Mouse (Mus musculus) heart, postnatal 0 days (tissue): ENCODE measurements around the gene Fndc8. TPM values are rescaled to one million over a fixed set of nuclear protein-coding genes. Genes with fewer than 3 reads are reported as not detected.
A peak's percentile ranks its signal among the peaks of the same experiment; 100 is the strongest.

Experiments used
- ATAC-seq: fragments of 200-750 bp; cut with Nextera tagmentation; 2 replicates; pipeline ENCODE4 v1.8.0; 2017; ENCODE audit warnings: low read depth, moderate number of reproducible peaks, moderate library complexity; ENCODE audit not compliant: insufficient read depth
- DNase-seq: peaks from one replicate; pipeline ENCODE4 v3.0.0-alpha.2; 2016; ENCODE audit warnings: low spot score
- H3K27ac ChIP-seq: fragments of 300-500 bp; sonication (generic); 2 replicates; pipeline ENCODE4 v1.5.1; 2014; ENCODE audit warnings: low read depth, mild to moderate bottlenecking
- H3K27me3 ChIP-seq: fragments of 300-500 bp; sonication (generic); 2 replicates; pipeline ENCODE4 v1.6.1; 2014; ENCODE audit warnings: low read length, mixed read lengths; ENCODE audit not compliant: control insufficient read depth, insufficient read depth
- H3K36me3 ChIP-seq: fragments of 300-500 bp; sonication (generic); replicated peaks from 2 replicates; pipeline ENCODE4 v1.6.1; 2014; ENCODE audit warnings: low read length, mixed read lengths; ENCODE audit not compliant: control insufficient read depth, insufficient read depth
- H3K4me1 ChIP-seq: fragments of 300-500 bp; sonication (generic); 2 replicates; pipeline ENCODE4 v1.6.1; 2014; ENCODE audit warnings: antibody characterized with exemption; ENCODE audit not compliant: control insufficient read depth, insufficient read depth
- H3K4me2 ChIP-seq: fragments of 300-500 bp; sonication (generic); 2 replicates; pipeline ENCODE4 v1.6.1; 2014; ENCODE audit warnings: low read depth, mild to moderate bottlenecking, low read length, moderate library complexity
- H3K4me3 ChIP-seq: fragments of 300-500 bp; sonication (generic); 2 replicates; pipeline ENCODE4 v1.5.1; 2014; ENCODE audit warnings: low read depth, low read length
- H3K9ac ChIP-seq: fragments of 300-500 bp; sonication (generic); replicated peaks from 2 replicates; pipeline ENCODE4 v1.6.1; 2014; ENCODE audit warnings: low read depth, low read length, mixed read lengths
- H3K9me3 ChIP-seq: fragments of 300-500 bp; sonication (generic); replicated peaks from 2 replicates; pipeline ENCODE4 v1.6.1; 2016; ENCODE audit warnings: low read length; ENCODE audit not compliant: control insufficient read depth
- CTCF ChIP-seq: IDR thresholded peaks from 2 replicates; pipeline ENCODE4 v1.5.1; 2016; ENCODE audit warnings: antibody characterized with exemption, control low read depth, low read depth
- EP300 ChIP-seq: IDR thresholded peaks from 2 replicates; pipeline ENCODE4 v1.6.1; 2016; ENCODE audit warnings: antibody characterized with exemption, low read depth
- WGBS: fragments of 180-500 bp; shearing (Covaris S2); extraction: QIAGEN DNeasy Blood & Tissue Kit; methylation state at CpG from one replicate; pipeline ENCODE4 v1.1.7; 2014; 5-methylcytosine and 5-hydroxymethylcytosine counted together
- polyA plus RNA-seq: library from polyadenylated mRNA; unstranded; fragments of >200 nt; fragmentation: Nextera tagmentation; extraction: Ambion mirVana; gene quantifications from 2 replicates; pipeline ENCODE4 v1.2.1, GENCODE M21; 2015
- total RNA-seq: library from RNA; depleted of rRNA; stranded (reverse); fragments of >200 nt; gene quantifications from 2 replicates; pipeline ENCODE4 v1.2.3, GENCODE M21; 2014; ENCODE audit warnings: low replicate concordance; rRNA removed

Gene Fndc8
- total RNA-seq: not detected in 2 replicates
- 0.10 and 0.12 TPM in 2 replicates for polyA plus RNA-seq

DNA sequence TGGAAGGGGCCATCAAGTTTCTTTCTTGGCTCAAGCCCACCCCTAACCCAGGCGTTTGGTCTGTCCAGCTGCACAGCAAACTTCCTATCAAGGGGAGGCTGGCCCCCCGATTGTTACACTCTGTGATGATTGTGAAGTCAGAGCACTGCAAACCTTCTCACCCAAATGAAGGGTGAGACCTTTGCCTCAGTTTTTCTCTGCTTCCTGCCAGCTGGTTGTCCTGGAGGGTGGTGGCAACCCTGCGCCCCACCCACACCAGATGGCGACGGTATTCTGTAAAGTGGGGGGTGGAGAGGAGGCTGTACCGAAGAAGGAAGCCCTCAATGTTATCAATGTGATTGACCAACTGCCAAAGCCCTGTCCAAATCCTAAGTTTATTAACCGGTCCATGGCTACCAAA, at the start of gene Fndc8:
Fndc8 (plus strand) TSS at position 189 of the 400 bp plus-strand sequence.
- ATAC-seq (no peak), DNase-seq (no peak)
- no peak for TF ChIP-seq EP300
- no peaks in the 10 kb centered on the region for H3K9me3 ChIP-seq
- H3K36me3 ChIP-seq: no peaks in the 10 kb centered on the region
- H3K4me3 ChIP-seq: no peak within 1 kb of the TSS
- no peak within 1 kb of the TSS for H3K27ac ChIP-seq
- H3K4me2 ChIP-seq: no peak within 1 kb of the TSS
- WGBS: 32% methylated on average over 7 of the region's 7 CpGs
- H3K9ac ChIP-seq: no peak within 1 kb of the TSS
- peaks cover 11% of the 10 kb centered on the region; the same call in 1 of the 2 replicates for H3K4me1 ChIP-seq
- no peaks in the 10 kb centered on the region for H3K27me3 ChIP-seq

DNA sequence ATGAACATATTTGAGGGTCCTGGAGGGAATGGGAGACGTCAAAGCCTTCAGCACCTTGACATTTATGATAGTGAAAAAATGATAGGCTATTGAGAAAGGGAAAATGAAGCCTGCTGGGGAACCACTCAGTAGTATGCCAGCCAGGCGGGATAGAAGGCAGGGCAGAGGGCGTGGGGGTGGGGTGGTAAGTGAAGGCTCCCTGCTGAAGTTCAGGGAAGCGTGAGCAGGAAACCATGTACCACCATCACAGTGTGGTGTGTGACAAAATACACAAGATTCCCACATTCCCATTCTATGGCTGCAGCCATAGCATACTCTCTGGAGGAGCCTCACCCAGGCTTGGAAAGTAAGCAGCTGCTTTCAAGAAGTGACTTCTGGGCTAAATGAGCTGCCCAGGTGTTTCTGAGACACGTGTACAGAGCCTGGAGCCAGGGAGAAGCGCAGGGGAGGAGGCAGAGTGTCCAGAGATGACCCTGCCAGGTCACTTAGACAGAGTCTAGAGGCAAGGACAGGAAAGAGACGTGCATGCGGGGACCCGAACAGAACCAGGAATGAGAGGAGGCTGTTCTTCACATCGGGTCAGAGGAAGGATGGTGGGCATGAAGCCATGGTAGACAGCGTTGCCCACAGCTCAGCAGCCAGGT, 47.0 kb upstream of the Fndc8 start:
- no peak overlapping the region for H3K27ac ChIP-seq

DNA sequence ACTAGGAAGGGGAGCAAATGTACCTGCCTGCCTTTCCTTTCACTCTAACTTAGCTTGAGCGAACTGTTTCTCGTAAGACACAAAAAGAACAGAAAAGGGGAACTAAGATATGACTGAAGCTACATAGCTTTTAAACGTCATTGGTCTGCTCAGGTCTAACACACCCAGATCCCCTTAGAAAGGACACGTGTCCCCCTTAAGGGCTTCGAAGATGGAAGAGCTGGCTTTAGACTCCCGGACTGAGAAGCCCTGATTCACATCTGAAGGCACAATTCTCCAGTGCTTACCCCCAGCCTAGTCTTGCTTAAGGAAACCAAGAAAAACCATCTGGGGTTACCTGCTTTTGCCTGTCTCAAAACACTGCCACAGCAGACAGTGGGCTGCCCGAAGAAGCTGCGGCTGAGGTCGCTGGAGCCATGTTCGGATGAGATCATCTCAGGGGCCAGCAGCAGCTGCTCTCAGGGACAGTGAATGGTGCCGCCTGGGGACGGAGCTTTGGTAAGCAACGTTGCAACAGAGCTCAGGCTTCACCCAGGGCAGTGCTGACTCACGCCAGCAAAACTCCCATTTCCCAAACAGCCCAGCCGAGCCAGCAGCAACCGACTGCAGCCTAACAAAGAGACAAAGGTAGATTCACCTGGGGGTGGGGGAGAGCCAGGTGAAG, 46.4 kb upstream of the Fndc8 start:
- peak overlapping the region; percentile 48 for H3K27ac ChIP-seq
- peak; percentile 91 for ATAC-seq
- peak overlapping the region; percentile 40 for H3K9ac ChIP-seq
- DNase-seq: peak; percentile 83
- no peaks in the 10 kb centered on the region for H3K36me3 ChIP-seq
- 17% methylated on average over 16 of the region's 16 CpGs for WGBS
- peak overlapping the region; percentile 36 for H3K4me3 ChIP-seq
- peak overlapping the region; percentile 66 for H3K4me2 ChIP-seq
- peak; percentile 49 for TF ChIP-seq CTCF
- TF ChIP-seq EP300: no peak
- H3K9me3 ChIP-seq: no peaks in the 10 kb centered on the region
- peaks cover 12% of the 10 kb centered on the region; the same call in 1 of the 2 replicates for H3K4me1 ChIP-seq
- no peaks in the 10 kb centered on the region for H3K27me3 ChIP-seq

More for the DNA sequence above, 47.0 kb upstream of the Fndc8 start:
- WGBS: 63% methylated on average over 11 of the region's 11 CpGs
- Histone ChIP-seq H3K36me3 (no peaks in the 10 kb centered on the region), H3K4me2 (peak overlapping the region; percentile 66), H3K9ac (0 out of 2 replicates have a peak overlapping the region, but pooled peaks have one; percentile 40), H3K27me3 (no peaks in the 10 kb centered on the region), H3K9me3 (no peaks in the 10 kb centered on the region), H3K4me1 (peaks cover 12% of the 10 kb centered on the region; the same call in 1 of the 2 replicates), H3K4me3 (peak overlapping the region; percentile 36; the same call in 1 of the 2 replicates)
- TF ChIP-seq EP300 (no peak), CTCF (no peak)
- no peak for DNase-seq
- no peak for ATAC-seq

GRCm38 (mm10) chr11:82846079-82846436, 45.9 kb upstream of the Fndc8 start:
- DNase-seq: no peak
- ATAC-seq: no peak
- H3K4me3 ChIP-seq: peak overlapping the region; percentile 36
- TF ChIP-seq EP300: no peak
- TF ChIP-seq CTCF: no peak
- no peaks in the 10 kb centered on the region for H3K9me3 ChIP-seq
- no peaks in the 10 kb centered on the region for H3K27me3 ChIP-seq
- 15% methylated on average over 4 of the region's 4 CpGs for WGBS
- H3K4me2 ChIP-seq: peak overlapping the region; percentile 66
- peaks cover 12% of the 10 kb centered on the region; the same call in 1 of the 2 replicates for H3K4me1 ChIP-seq
- H3K27ac ChIP-seq: peak overlapping the region; percentile 48
- no peaks in the 10 kb centered on the region for H3K36me3 ChIP-seq
- peak overlapping the region; percentile 40 for H3K9ac ChIP-seq

GRCm38 (mm10) chr11:82846938-82847337, 45.0 kb upstream of the Fndc8 start:
- H3K9me3 ChIP-seq: no peaks in the 10 kb centered on the region
- H3K27ac ChIP-seq: no peak overlapping the region
- no peak overlapping the region for H3K4me2 ChIP-seq
- WGBS: 74% methylated on average over 3 of the region's 3 CpGs
- no peak for DNase-seq
- H3K27me3 ChIP-seq: no peaks in the 10 kb centered on the region
- no peak for ATAC-seq
- no peak for TF ChIP-seq CTCF
- no peak for TF ChIP-seq EP300
- H3K4me1 ChIP-seq: peaks cover 12% of the 10 kb centered on the region; the same call in 1 of the 2 replicates
- H3K9ac ChIP-seq: no peak overlapping the region
- no peak overlapping the region for H3K4me3 ChIP-seq
- H3K36me3 ChIP-seq: no peaks in the 10 kb centered on the region
